Mouse (Mus musculus) megakaryocyte, embryonic 14.5 days (primary cell): ENCODE measurements at regions not wholly inside any gene's neighbourhood (a gene's known extent, or its start where the extent isn't known, plus 50 kb on each side); places are given as distances from the start of the nearest gene placed in this dataset.

Experiments
- FLI1 ChIP-seq: IDR thresholded peaks from 2 replicates; pipeline ENCODE4 v1.6.1; 2012; ENCODE audit warnings: low read length, inconsistent platforms, mixed read lengths
- GATA1 ChIP-seq: IDR thresholded peaks from 3 replicates; pipeline ENCODE4 v1.6.1; 2012; ENCODE audit warnings: mixed read lengths, low read length, inconsistent platforms, borderline replicate concordance

DNA sequence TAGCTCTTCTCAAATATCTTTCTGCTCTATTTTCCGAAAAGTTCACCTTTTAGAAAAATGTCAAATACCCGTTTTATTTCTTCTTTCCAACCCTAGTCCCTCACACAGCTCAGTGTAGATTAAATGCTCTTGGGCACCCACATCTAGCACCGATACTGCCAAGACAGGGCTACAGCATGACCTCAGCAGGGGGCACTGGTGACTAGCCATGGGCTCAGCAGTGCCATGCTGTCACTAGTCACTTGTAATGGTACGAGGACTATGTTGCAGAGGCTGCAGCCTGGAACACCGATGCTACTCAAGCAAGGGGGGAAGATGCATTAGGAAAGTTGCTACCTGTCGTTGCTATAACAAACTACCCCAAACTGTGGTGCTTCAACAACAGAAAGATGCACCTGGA, 180.7 kb downstream of the Irs2 start:
- TF ChIP-seq GATA1 (no peak), FLI1 (no peak)
